Mouse (Mus musculus) yolk sac, embryonic 10.5 days (tissue): Measurements from ENCODE around the gene AC124108.1.

Experiments
- DNase-seq: peaks from one replicate; pipeline ENCODE4 v3.0.0-alpha.2; 2017; ENCODE audit warnings: low spot score

AC124108.1 gene

DNA sequence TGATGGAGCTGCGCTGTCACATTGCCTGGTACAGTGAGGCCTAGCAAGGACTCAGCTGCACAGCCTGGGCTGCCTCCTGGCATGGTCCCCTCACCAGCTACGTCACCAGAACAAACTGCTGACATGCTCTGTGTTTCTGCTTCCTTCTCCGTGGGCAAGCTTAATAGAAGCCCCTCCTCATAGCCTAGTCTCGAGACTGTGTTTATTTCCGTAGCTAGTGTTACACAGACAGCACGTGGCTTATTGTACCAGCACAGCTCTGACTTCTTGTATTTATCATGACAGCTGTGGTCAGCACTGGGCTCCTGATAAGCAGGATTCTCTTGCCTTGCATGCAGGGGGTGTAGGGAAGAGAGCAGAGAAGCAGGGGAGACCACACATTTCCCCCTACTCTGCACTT is 54.9 kb downstream of the AC124108.1 start:
- no peak for DNase-seq

DNA sequence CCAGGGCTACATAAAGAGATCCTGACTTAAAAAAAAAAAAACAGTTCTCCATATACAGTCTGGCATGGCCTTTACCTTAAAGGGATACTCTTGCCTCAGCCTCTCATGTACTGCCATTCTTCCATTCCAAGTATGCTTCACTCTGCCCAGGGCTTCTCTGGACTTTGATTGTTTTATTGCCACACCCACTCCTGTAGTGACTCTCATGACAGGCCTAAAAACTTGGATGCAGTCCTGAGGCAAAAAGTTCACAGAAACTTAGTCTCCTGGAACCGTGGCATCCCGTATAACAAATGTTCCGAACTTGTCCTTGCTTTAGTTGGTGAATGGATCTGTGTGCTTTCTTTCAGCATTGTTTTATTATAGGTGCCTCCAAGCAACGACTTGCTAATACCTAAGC is 55.4 kb downstream of the AC124108.1 start:
- DNase-seq: no peak

DNA sequence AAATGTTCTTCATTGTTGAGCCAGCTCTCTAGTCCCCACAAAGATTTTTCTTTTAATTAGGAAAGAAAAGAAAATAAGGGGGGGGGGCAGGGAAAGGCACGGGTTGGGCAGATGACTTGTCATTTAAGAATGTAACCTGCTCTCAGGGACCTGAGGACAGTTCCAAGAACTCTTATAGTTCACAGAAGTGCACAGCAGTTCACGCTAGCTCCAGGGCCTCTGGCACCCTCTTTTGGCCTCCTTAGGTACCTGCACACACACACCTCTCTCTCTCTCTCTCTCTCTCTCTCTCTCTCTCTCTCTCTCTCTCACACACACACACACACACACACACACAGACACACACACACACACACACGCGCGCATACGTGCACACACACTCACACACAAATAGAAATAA is 63.2 kb downstream of the AC124108.1 start:
- DNase-seq: no peak
